Mouse (Mus musculus): ENCODE measurements around the gene Ghr.

- TF ChIP-seq CTCF (conservative IDR thresholded peaks at IDR 0.05; ENCODE audit: insufficient read depth, insufficient read length, low read depth, low read length) (no peak), POLR2A (IDR thresholded peaks at IDR 0.05; ENCODE audit: low read depth, low read length) (no peak)
These were observed 18.8 kb upstream of the Ghr start for GRCm38 (mm10) chr15:3602098-3602486.
